Mouse (Mus musculus): ENCODE measurements at regions not wholly inside any gene's neighbourhood (a gene's known extent, or its start where the extent isn't known, plus 50 kb on each side); places are given as distances from the start of the nearest gene placed in this dataset.
"Not testable (repeated sequence)": the region's sequence is repeated elsewhere in the genome, so short reads cannot be mapped to it uniquely, and the experiment has no call there.

DNA sequence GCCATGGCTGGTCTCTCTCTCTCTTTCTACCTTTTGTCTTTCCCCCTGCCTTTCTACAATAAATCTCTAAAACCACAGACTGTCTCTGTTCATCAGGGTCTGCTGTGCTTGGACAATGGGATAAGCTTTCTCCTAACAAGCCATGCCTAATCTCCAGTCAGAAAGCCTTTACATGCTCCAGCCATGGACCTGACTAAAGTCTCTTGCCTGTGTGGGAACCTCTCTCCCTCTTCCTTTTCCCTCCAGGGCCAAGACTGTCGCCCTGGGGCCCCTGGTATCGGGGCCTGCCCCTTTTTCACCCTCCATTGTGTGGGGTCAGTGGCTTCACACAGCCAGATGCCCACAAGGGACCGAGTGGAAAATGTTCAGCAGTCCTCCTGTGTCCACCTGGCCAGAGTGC lies 1151.3 kb upstream of the Prmt6 start:
- in situ Hi-C loops (cut with MboI; ENCODE audit: unreplicated experiment in 2 of 2), result no loop called here

DNA sequence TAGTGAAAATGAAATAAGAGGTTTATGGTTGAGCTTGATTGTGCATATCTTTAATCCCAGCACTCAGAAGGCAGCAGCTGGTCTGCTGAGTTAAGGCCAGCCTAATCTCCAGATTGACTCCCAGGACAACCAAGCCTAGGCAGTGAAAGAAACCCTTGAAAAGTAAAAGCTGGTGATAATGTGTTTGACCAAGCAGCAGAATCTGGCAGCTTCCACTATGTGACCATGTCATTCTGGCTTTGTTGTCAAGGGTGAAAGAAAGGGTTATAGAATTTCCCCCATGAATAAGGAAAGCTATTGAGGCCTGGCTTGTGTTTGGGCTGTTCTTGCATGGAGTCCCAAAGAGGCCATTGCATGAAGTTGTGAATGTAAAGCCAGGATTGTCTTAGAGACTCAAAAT lies 1142.3 kb upstream of the Prmt6 start:
- in situ Hi-C loops (cut with MboI; ENCODE audit: unreplicated experiment in 2 of 2), result no loop called here

DNA sequence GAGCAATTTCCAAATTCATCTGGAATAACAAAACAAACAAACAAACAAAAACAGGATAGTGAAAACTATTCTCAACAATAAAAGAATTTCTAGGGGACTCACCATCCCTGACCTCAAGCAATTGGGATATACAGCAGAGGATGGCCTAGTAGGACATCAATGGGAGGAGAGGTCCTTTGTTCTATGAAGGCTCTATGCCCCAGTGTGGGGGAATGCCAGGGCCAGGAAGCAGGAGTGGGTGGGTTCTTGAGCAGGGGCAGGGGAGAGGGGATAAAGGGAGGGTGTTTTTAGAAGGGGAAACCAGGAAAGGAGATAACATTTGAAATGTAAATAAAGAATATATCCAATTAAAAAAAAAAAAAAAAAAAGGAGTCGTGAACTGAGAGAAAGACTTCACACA lies 1141.9 kb upstream of the Prmt6 start:
- in situ Hi-C loops (cut with MboI; ENCODE audit: unreplicated experiment in 2 of 2), result not testable (repeated sequence)

DNA sequence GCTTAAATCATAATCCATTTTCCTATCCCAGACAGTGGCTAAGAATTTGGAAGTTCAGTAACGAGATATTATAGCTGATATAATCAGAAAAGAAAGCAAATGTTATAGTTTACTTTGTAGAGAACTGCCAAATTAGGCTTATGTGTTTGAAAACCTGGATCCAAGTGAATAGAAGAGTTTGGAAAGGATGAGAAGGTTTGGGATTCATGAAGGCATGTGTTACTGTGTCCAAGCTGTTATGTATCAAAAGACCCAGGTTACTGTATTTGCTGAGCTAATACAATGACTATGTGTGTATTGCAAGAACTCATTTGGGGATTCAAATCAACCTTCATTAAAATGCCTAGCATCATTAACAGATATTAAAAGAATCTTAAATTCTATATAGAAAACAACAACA lies 1135.9 kb upstream of the Prmt6 start:
- in situ Hi-C loops (cut with MboI; ENCODE audit: unreplicated experiment in 2 of 2), result no loop called here

DNA sequence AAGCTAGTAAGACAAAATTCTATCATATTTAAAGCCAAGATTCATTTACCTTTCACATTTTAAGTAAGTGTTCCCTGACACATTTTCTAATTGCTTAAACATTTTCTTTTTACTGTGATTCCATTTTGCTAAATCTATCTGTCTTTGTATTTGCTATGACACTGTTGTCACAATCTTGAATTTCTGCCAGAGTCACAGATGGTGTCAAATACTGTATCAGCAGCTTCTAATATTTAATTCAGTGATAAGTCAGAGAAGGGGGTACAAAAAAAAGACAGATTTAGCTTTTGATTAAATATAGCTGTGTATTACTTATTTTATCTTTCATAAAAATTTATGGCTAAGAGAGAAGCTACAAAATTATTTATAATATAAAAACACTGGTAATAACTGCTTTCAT lies 1135.5 kb upstream of the Prmt6 start:
- in situ Hi-C loops (cut with MboI; ENCODE audit: unreplicated experiment in 2 of 2), result no loop called here

DNA sequence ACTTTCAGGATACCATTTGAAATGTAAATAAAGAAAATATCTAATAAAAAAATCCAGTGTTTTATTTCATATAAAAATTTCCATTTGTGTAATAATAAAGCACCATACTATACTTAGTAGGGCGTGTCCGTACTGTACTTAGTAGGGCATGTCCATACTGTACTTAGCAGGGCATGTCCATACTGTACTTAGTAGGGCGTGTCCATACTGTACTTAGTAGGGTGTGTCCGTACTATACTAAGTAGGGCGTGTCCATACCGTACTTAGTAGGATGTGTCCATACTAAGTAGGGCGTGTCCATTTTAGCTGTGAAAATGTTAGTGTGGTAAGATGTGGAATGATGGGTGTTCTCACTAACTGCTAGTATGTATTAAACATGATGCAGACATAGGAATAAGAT lies 1134.8 kb upstream of the Prmt6 start:
- in situ Hi-C loops (cut with MboI; ENCODE audit: unreplicated experiment in 2 of 2), result no loop called here

DNA sequence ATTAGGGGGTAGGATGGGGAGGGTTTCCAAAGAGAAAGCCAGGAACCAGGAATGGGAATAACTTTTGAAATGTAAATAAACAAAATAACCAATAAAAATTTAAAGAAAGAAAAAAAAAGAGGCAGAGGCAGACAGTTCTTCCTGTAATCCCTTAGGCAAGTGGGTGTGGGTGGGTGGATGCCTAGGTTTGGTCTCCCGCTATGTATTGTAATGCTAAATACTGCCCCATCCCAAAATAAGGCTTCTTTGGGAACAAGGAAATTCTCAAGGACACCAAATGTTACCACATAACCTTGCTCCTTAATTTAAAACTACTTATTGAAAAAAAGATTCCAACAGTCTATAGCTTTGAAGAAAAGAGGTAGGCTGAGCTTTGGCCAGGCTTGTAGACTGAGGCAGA lies 1120.5 kb upstream of the Prmt6 start:
- in situ Hi-C loops (cut with MboI; ENCODE audit: unreplicated experiment in 2 of 2), result no loop called here

DNA sequence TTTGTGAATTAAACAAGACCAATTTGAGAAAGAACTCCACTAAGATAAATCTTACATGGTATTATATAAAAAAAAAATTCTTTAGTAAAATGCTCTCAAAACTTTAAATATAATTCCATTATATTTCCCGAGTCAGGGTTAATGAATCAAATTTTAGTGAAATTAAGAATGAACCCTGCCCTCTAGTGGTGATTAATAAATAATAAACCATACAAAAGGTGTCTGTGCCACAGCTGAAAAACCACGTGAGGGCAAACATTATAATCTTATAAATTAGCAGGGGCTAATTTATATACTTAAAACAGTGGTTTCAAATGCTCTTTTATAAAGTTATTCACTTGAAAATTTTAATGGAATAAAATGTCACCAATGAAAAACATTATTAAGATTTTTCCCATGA lies 1087.4 kb upstream of the Prmt6 start:
- in situ Hi-C loops (cut with MboI; ENCODE audit: unreplicated experiment in 2 of 2), result loop anchor here in 1 of 2 experiments (25.0 kb wide), 1 partner anchor 1801 kb away; no protein-coding TSS in a partner anchor

DNA sequence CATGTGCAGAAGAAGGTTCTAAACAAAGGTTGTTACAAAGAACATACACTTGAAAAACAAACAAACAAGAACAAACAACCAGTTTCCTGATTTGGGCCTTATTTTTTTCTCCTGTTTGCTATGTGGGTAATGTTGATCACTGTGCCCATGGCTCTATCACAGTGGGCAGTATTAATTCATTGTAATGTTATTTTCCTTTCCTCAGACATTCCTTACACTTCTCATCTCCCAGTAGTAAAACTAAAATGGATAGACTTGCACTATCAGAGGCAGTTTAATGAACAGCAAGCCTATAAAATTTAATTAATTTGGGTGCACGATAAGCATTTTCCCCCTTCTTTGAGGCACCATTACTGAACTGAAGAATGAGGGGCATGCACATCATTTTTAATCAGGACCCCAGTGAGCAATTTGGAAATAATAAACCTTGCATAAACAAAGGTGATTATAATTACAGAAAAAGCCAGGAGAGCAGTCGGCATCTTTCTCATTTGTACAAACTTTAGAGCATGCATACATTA lies 1040.3 kb upstream of the Prmt6 start:
- in situ Hi-C loops (cut with MboI; ENCODE audit: unreplicated experiment in 2 of 2), result no loop called here

DNA sequence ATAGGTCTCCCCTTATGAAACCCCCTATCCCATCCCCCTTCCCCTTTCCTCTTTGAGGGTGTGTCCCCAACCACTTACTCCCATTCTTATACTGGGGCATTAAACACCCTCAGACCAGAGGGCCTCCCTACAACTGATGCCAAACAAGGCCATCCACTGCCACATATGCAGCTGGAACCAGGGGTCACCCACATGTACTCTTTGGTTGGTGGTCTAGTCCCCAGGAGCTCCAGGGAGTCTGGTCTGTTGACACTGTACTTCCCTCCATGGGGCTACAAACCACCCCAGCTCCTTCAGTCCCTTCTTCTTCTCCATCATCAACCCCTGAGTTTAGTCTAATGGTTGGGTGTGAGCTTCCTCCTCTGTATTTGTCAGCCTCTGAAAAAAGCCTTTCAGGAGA lies 1030.8 kb upstream of the Prmt6 start:
- in situ Hi-C loops (cut with MboI; ENCODE audit: unreplicated experiment in 2 of 2), result no loop called here

Measured in v-Abl transformed pro-B cells (cell line).